Mouse (Mus musculus) MEL (cell line): ENCODE data around the gene Lrp3. TPM values are rescaled to one million over a fixed set of nuclear protein-coding genes. Genes with fewer than 3 reads are reported as not detected.

Experiments
- DNase-seq: peaks from one replicate; pipeline ENCODE4 v3.0.0; 2011; ENCODE audit warnings: low read depth, low spot score
- H3K27ac ChIP-seq: 2 replicates; pipeline ENCODE4 v1.5.1; 2012; ENCODE audit warnings: low read depth, mild to moderate bottlenecking, control low read depth, low read length, moderate library complexity; ENCODE audit not compliant: control insufficient read depth
- H3K27me3 ChIP-seq, 2 experiments: fragments of 150-350 bp in 1 of 2; sonication (generic) in 1 of 2; 2 replicates each; pipeline ENCODE4 v1.6.1; 2012; ENCODE audit warnings: low read length in 2 of 2, mild to moderate bottlenecking in 2 of 2, improper control_type of control experiment in 1 of 2, moderate library complexity in 1 of 2; ENCODE audit not compliant: insufficient read depth in 2 of 2, control insufficient read depth in 1 of 2
- H3K36me3 ChIP-seq, 2 experiments: 2 replicates each; pipeline ENCODE4 v1.6.1; 2012 to 2014; ENCODE audit warnings: low read length in 2 of 2, improper control_type of control experiment in 1 of 2, inconsistent platforms in 1 of 2, mild to moderate bottlenecking in 1 of 2; ENCODE audit not compliant: insufficient read depth in 2 of 2, control insufficient read depth in 1 of 2
- H3K4me1 ChIP-seq, 2 experiments: fragments of 150-350 bp in 1 of 2; sonication (generic) in 1 of 2; 2 replicates each; pipeline ENCODE4 v1.6.1; 2012; ENCODE audit warnings: low read length in 2 of 2, improper control_type of control experiment in 1 of 2, mild to moderate bottlenecking in 1 of 2; ENCODE audit not compliant: insufficient read depth in 2 of 2, control insufficient read depth in 1 of 2
- H3K4me3 ChIP-seq, 2 experiments: fragments of 150-350 bp in 1 of 2; sonication (generic) in 1 of 2; 2 replicates each; pipeline ENCODE4 v1.5.1; 2012; ENCODE audit warnings: low read depth in 2 of 2, low read length in 2 of 2, mild to moderate bottlenecking in 2 of 2, moderate library complexity in 2 of 2, control low read depth in 1 of 2, improper control_type of control experiment in 1 of 2; ENCODE audit not compliant: control insufficient read depth in 1 of 2, insufficient read depth in 1 of 2
- H3K79me2 ChIP-seq: 2 replicates; pipeline ENCODE4 v1.6.1; 2012; ENCODE audit warnings: mild to moderate bottlenecking, low read length, moderate library complexity; ENCODE audit not compliant: control insufficient read depth, poor library complexity, insufficient read depth
- H3K9ac ChIP-seq: 2 replicates; pipeline ENCODE4 v1.6.1; 2012; ENCODE audit warnings: low read depth, mild to moderate bottlenecking, control low read depth, low read length, moderate library complexity; ENCODE audit not compliant: control insufficient read depth, poor library complexity, severe bottlenecking
- H3K9me3 ChIP-seq: fragments of 150-350 bp; sonication (generic); replicated peaks from 2 replicates; pipeline ENCODE4 v1.6.1; 2012; ENCODE audit warnings: mild to moderate bottlenecking, low read length, improper control_type of control experiment, moderate library complexity; ENCODE audit not compliant: insufficient read depth
- CTCF ChIP-seq, 3 experiments: IDR thresholded peaks in 2 of 3; conservative IDR thresholded peaks in 1 of 3; 2 replicates each; pipeline ENCODE4 v1.5.1; 2011 to 2012; ENCODE audit warnings: low read length in 3 of 3, low read depth in 2 of 3, mild to moderate bottlenecking in 2 of 3, improper control_type of control experiment in 1 of 3, inconsistent platforms in 1 of 3, mixed read lengths in 1 of 3, moderate library complexity in 1 of 3; ENCODE audit not compliant: control insufficient read depth in 1 of 3, insufficient read depth in 1 of 3, poor library complexity in 1 of 3, severe bottlenecking in 1 of 3
- E2F4 ChIP-seq: IDR thresholded peaks from 2 replicates; pipeline ENCODE4 v1.6.1; 2011; ENCODE audit warnings: low read depth, low read length, improper control_type of control experiment, borderline replicate concordance
- ETS1 ChIP-seq: IDR thresholded peaks from 2 replicates; pipeline ENCODE4 v1.6.1; 2012; ENCODE audit warnings: low read depth, mild to moderate bottlenecking, inconsistent platforms, low read length, improper control_type of control experiment, moderate library complexity
- MEF2A ChIP-seq: IDR thresholded peaks from 2 replicates; pipeline ENCODE4 v1.6.1; 2014; ENCODE audit warnings: low read depth, mild to moderate bottlenecking, inconsistent platforms, low read length, improper control_type of control experiment; ENCODE audit not compliant: poor library complexity, insufficient replicate concordance, severe bottlenecking; ENCODE audit errors: extremely low read depth
- NELFE ChIP-seq: IDR thresholded peaks from 2 replicates; pipeline ENCODE4 v1.6.1; 2011; ENCODE audit warnings: low read depth, low read length, improper control_type of control experiment
- POLR2AphosphoS2 ChIP-seq: IDR thresholded peaks from 2 replicates; pipeline ENCODE4 v1.6.1; 2011; ENCODE audit warnings: low read length, improper control_type of control experiment
- RAD21 ChIP-seq: IDR thresholded peaks from 2 replicates; pipeline ENCODE4 v1.6.1; 2011; ENCODE audit warnings: mild to moderate bottlenecking, low read depth, low read length, improper control_type of control experiment
- SMC3 ChIP-seq: IDR thresholded peaks from 2 replicates; pipeline ENCODE4 v1.6.1; 2011; ENCODE audit warnings: low read depth, low read length, improper control_type of control experiment
- UBTF ChIP-seq: IDR thresholded peaks from 2 replicates; pipeline ENCODE4 v1.6.1; 2012; ENCODE audit warnings: low read depth, mild to moderate bottlenecking, inconsistent platforms, low read length, improper control_type of control experiment, moderate library complexity, borderline replicate concordance; ENCODE audit not compliant: insufficient read depth
- ZC3H11A ChIP-seq: IDR thresholded peaks from 2 replicates; pipeline ENCODE4 v1.6.1; 2012; ENCODE audit warnings: low read depth, mild to moderate bottlenecking, inconsistent platforms, low read length, improper control_type of control experiment
- ZNF384 ChIP-seq: IDR thresholded peaks from 2 replicates; pipeline ENCODE4 v1.6.1; 2012; ENCODE audit warnings: low read depth, mild to moderate bottlenecking, inconsistent platforms, low read length, improper control_type of control experiment
- polyA plus RNA-seq, 2 experiments: library from polyadenylated mRNA; stranded (reverse) in 1 of 2; unstranded in 1 of 2; fragments of >175 nt in 1 of 2; fragments of >200 nt in 1 of 2; gene quantifications; 2 replicates each; pipeline versions ENCODE4 v1.2.1 to v1.2.4; 2012; ENCODE audit warnings: low replicate concordance in 2 of 2, low read depth in 1 of 2; ENCODE audit not compliant: insufficient read length in 2 of 2, insufficient read depth in 1 of 2, missing spikeins in 1 of 2
- total RNA-seq: library from RNA; depleted of rRNA; stranded (reverse); fragments of 300-350 nt; gene quantifications from 2 replicates; pipeline ENCODE4 v1.2.3, GENCODE M21; 2012

Gene Lrp3
- total and polyA plus RNA-seq, 3 experiments = not detected

DNA sequence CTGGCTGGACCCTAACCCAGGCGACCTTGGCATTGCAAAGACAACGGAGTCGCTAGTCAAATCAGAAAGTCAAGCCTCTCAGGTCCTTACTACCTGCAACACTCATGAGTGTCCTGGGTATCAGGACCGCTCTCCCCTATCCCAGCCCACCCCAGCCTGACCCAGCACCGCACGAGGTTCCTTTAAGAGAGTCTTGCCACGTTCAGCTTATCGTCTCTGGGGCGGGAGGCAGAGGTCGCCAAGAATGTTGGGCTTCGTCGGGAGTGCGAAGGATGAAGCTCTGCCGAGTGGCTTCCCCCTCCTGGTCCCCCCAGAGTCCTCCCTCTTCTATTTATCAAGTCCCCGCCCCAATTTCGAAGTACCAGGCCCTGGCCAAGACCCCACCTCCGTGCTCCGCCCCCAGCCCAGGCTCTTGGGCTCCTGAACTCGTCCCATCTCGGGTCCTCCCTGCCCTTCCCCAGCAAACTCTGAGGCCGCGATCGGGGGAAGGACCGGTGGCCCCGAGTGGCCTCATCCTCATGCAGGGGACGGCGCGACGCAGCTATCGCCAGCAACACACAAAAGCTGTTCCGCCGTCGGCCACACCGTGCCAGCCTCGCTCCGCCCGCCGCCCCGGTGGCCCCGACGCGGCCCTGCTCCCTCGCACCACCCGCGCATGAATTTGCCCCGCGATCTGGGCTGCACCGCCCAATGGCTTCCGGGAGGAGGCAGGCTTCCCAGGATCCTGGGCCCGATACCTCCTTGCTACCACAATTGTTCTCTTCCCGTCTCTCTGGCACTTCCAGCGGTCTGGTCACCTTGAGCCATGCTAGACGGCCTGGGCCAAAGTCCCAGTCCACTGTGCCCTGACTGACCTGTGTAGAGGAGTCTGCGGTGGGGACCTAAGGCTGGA lies 30.2 kb downstream of the Lrp3 start:
- no peaks in the 10 kb centered on the region for H3K36me3 ChIP-seq
- TF ChIP-seq ETS1 = no peak
- no peaks in the 10 kb centered on the region for H3K9me3 ChIP-seq
- no peak for DNase-seq
- no peaks in the 10 kb centered on the region for H3K79me2 ChIP-seq
- no peak overlapping the region for H3K4me3 ChIP-seq
- H3K9ac ChIP-seq = no peak overlapping the region
- H3K27me3 ChIP-seq = no peaks in the 10 kb centered on the region
- H3K4me1 ChIP-seq = no peaks in the 10 kb centered on the region
- no peak overlapping the region for H3K27ac ChIP-seq

- no peaks in the 10 kb centered on the region for H3K9me3 ChIP-seq
- no peaks in the 10 kb centered on the region for H3K36me3 ChIP-seq
- no peak overlapping the region for H3K27ac ChIP-seq
- no peaks in the 10 kb centered on the region for H3K79me2 ChIP-seq
- peaks cover 0 to 5% of the 10 kb centered on the region in 2 experiments; a peak in 1 of 4 replicates for H3K4me1 ChIP-seq
- no peaks in the 10 kb centered on the region for H3K27me3 ChIP-seq
- TF ChIP-seq ZC3H11A (peak; percentile 44), UBTF (no peak), ZNF384 (no peak), RAD21 (peak; percentile 49), SMC3 (peak; percentile 64), E2F4 (no peak), CTCF (IDR thresholded peaks at IDR 0.05 in 2 of 3, conservative IDR thresholded peaks at IDR 0.05 in 1 of 3; ENCODE audit: control insufficient read depth in 1 of 3, insufficient read depth in 1 of 3, low read depth in 2 of 3, low read length in 3 of 3, poor library complexity in 1 of 3, severe bottlenecking in 1 of 3) (peak; percentile 43 to 66 (median 65)), POLR2AphosphoS2 (no peak)
- TF ChIP-seq, all 39 proteins: peak for 4
- H3K4me3 ChIP-seq = no peak overlapping the region
- no peak overlapping the region for H3K9ac ChIP-seq
- DNase-seq = peak; percentile 34
Measured at GRCm38 (mm10) chr7:35176412-35177381, 38.6 kb downstream of the Lrp3 start.

- Histone ChIP-seq H3K9ac (no peak overlapping the region), H3K9me3 (no peaks in the 10 kb centered on the region), H3K4me3 (no peak overlapping the region), H3K27ac (no peak overlapping the region), H3K27me3 (no peaks in the 10 kb centered on the region), H3K79me2 (no peaks in the 10 kb centered on the region), H3K4me1 (peaks cover 0 to 5% of the 10 kb centered on the region in 2 experiments; a peak in 1 of 4 replicates), H3K36me3 (no peaks in the 10 kb centered on the region)
- DNase-seq = no peak
- no peak for TF ChIP-seq ETS1
- no peak for TF ChIP-seq NELFE
- no peak for TF ChIP-seq ZNF384
- TF ChIP-seq MEF2A = no peak
Measured at GRCm38 (mm10) chr7:35175533-35175932, 39.8 kb downstream of the Lrp3 start.
